Mouse (Mus musculus): ENCODE measurements at regions not wholly inside any gene's neighbourhood (a gene's known extent, or its start where the extent isn't known, plus 50 kb on each side); places are given as distances from the start of the nearest gene placed in this dataset.

- no peak for TF ChIP-seq POLR2A (IDR thresholded peaks at IDR 0.05; ENCODE audit: low read depth, low read length)
- no peak for TF ChIP-seq CTCF (conservative IDR thresholded peaks at IDR 0.05 in 1 of 2, IDR thresholded peaks at IDR 0.05 in 1 of 2; ENCODE audit: low read depth in 2 of 2, low read length in 2 of 2)
Measured at GRCm38 (mm10) chr5:126019781-126020180, 488.2 kb downstream of the Tmem132b start.

Measured in CH12.LX (cell line).